ENCODE assay signal across 8 mouse cellular contexts in genomic region chr17:27317576-27318277, GRCm38 (mm10).
A peak's percentile ranks its signal among the peaks of the same experiment; 100 is the strongest.
DNase-seq lines count a peak whose midpoint lies in the region; ATAC-seq and TF ChIP-seq lines count a peak whose summit lies in the region.

No protein-coding gene starts in this region.

- peak overlapping the region; percentile 20 for H3K4me2 ChIP-seq in heart, embryonic 12.5 days
- H3K4me2 ChIP-seq in kidney, embryonic 14.5 days (replicated peaks; ENCODE audit: low read depth, low read length), result peak overlapping the region; percentile 8; the same call in 1 of the 2 replicates
- H3K4me2 ChIP-seq in lung, embryonic 16.5 days (ENCODE audit: low read depth, low read length), result peak overlapping the region; percentile 13; the same call in 1 of the 2 replicates

- H3K4me1 ChIP-seq in heart, embryonic 12.5 days (replicated peaks), result peaks cover 20% of the 10 kb centered on the region
- peaks cover 25% of the 10 kb centered on the region for H3K4me1 ChIP-seq in kidney, embryonic 14.5 days (ENCODE audit: control insufficient read depth, insufficient read depth, low read length)
- H3K4me1 ChIP-seq in lung, embryonic 16.5 days (replicated peaks; ENCODE audit: control insufficient read depth, insufficient read depth, low read length), result peaks cover 29% of the 10 kb centered on the region
- peaks cover 16% of the 10 kb centered on the region; the same call in 1 of the 2 replicates for H3K4me1 ChIP-seq in small intestine, adult 2 months (ENCODE audit: control insufficient read depth, insufficient read depth, insufficient read length, low read length)

- H3K36me3 ChIP-seq in heart, embryonic 12.5 days, result no peaks in the 10 kb centered on the region
- no peaks in the 10 kb centered on the region for H3K36me3 ChIP-seq in kidney, embryonic 14.5 days (ENCODE audit: control insufficient read depth, insufficient read depth, low read length)
- H3K36me3 ChIP-seq in lung, embryonic 16.5 days (ENCODE audit: control insufficient read depth, insufficient read depth, low read length), result no peaks in the 10 kb centered on the region
- no peaks in the 10 kb centered on the region for H3K36me3 ChIP-seq in small intestine, adult 2 months (ENCODE audit: control insufficient read depth, insufficient read depth, low read length)

- WGBS in heart, embryonic 12.5 days, result 38% methylated on average over 14 of the region's 14 CpGs
- 43% methylated on average over 12 of the region's 14 CpGs for WGBS in kidney, embryonic 14.5 days
- WGBS in lung, embryonic 16.5 days, result 23% methylated on average over 14 of the region's 14 CpGs
- WGBS in small intestine, adult 2 months, result 22% methylated on average over 14 of the region's 14 CpGs

- H3K27me3 ChIP-seq in heart, embryonic 12.5 days (replicated peaks), result peaks cover 37% of the 10 kb centered on the region
- no peaks in the 10 kb centered on the region; the same call in 1 of the 2 replicates for H3K27me3 ChIP-seq in kidney, embryonic 14.5 days (ENCODE audit: control insufficient read depth, insufficient read depth, low read length)
- no peaks in the 10 kb centered on the region for H3K27me3 ChIP-seq in lung, embryonic 16.5 days (ENCODE audit: control insufficient read depth, insufficient read depth, low read depth, low read length)
- no peaks in the 10 kb centered on the region for H3K27me3 ChIP-seq in small intestine, adult 2 months (ENCODE audit: control insufficient read depth, insufficient read depth, low read length)

- no peak for ATAC-seq in heart, embryonic 12.5 days (ENCODE audit: insufficient number of reproducible peaks, low FRiP score)
- peak; percentile 79 for ATAC-seq in kidney, embryonic 14.5 days (ENCODE audit: low FRiP score, low TSS enrichment)
- peak; percentile 83 for ATAC-seq in lung, embryonic 16.5 days (ENCODE audit: low read depth)

- H3K9ac ChIP-seq in heart, embryonic 12.5 days, result no peak overlapping the region
- no peak overlapping the region for H3K9ac ChIP-seq in kidney, embryonic 14.5 days (ENCODE audit: low read depth, low read length)
- H3K9ac ChIP-seq in lung, embryonic 16.5 days (ENCODE audit: low read length), result no peak overlapping the region

- peak; percentile 82 to 84 for DNase-seq in cerebellum, postnatal 14 days
- no peak for DNase-seq in cerebellum, adult 8-10 months
- DNase-seq in adrenal gland, adult 8-10 months, result peak; percentile 82
- DNase-seq in cerebellum, adult 11 months, result no peak

- H3K4me3 ChIP-seq in heart, embryonic 12.5 days, result no peak overlapping the region
- no peak overlapping the region for H3K4me3 ChIP-seq in kidney, embryonic 14.5 days (ENCODE audit: low read length)
- no peak overlapping the region for H3K4me3 ChIP-seq in lung, embryonic 16.5 days (ENCODE audit: low read length)
- H3K4me3 ChIP-seq in small intestine, adult 2 months (ENCODE audit: low read depth, low read length), result peak overlapping the region; percentile 33

- no peak overlapping the region for H3K27ac ChIP-seq in heart, embryonic 12.5 days (ENCODE audit: poor library complexity, severe bottlenecking)
- H3K27ac ChIP-seq in kidney, embryonic 14.5 days (ENCODE audit: low read depth, low read length), result peak overlapping the region; percentile 30
- peak overlapping the region; percentile 53 for H3K27ac ChIP-seq in lung, embryonic 16.5 days (ENCODE audit: low read length)
- peak overlapping the region; percentile 29; the same call in 1 of the 2 replicates for H3K27ac ChIP-seq in small intestine, adult 2 months (ENCODE audit: insufficient read depth, low read depth, low read length)

- TF ChIP-seq CTCF in small intestine, adult 2 months (IDR thresholded peaks at IDR 0.05; ENCODE audit: extremely low read depth, insufficient read length, insufficient replicate concordance, low read depth, low read length), result no peak

- TF ChIP-seq POLR2A in small intestine, adult 2 months (IDR thresholded peaks at IDR 0.05; ENCODE audit: low read depth, low read length), result no peak

- no peaks in the 10 kb centered on the region for H3K9me3 ChIP-seq in heart, embryonic 12.5 days (replicated peaks)
- H3K9me3 ChIP-seq in kidney, embryonic 14.5 days (ENCODE audit: control insufficient read depth, low read length), result no peaks in the 10 kb centered on the region
- H3K9me3 ChIP-seq in lung, embryonic 16.5 days (ENCODE audit: control insufficient read depth, low read length), result no peaks in the 10 kb centered on the region

Comparison
In these comparisons a context has a peak if more than half of its experiments do, and no peak if none do; other contexts are left out.
1. DNase-seq: peak in cerebellum, postnatal 14 days (2 of 2) and adrenal gland, adult 8-10 months (single experiment); none in cerebellum, adult 8-10 months (single experiment) and cerebellum, adult 11 months (single experiment).
2. Peak in every context shown above with its lines, with median percentiles within 50 percentile points of each other: H3K4me2 ChIP-seq.